Mouse (Mus musculus) kidney, adult 2 months (tissue): Measurements from ENCODE around the gene Islr. TPM values are rescaled to one million over a fixed set of nuclear protein-coding genes. Genes with fewer than 3 reads are reported as not detected.
A peak's percentile ranks its signal among the peaks of the same experiment; 100 is the strongest.

ENCODE experiments used
- DNase-seq: peaks from one replicate; pipeline ENCODE4 v3.0.0; 2021
- H3K27ac ChIP-seq: fragments of 200-500 bp; 2 replicates; pipeline ENCODE4 v1.5.1; 2012; ENCODE audit warnings: low read depth, low read length, control low read depth, inconsistent platforms; ENCODE audit not compliant: insufficient read depth
- H3K27me3 ChIP-seq: fragments of 200-500 bp; replicated peaks from 2 replicates; pipeline ENCODE4 v1.6.1; 2012; ENCODE audit warnings: mild to moderate bottlenecking, moderate library complexity, low read length, inconsistent platforms; ENCODE audit not compliant: control insufficient read depth, insufficient read depth
- H3K36me3 ChIP-seq: fragments of 200-500 bp; 2 replicates; pipeline ENCODE4 v1.6.1; 2012; ENCODE audit warnings: mild to moderate bottlenecking, moderate library complexity, low read length, inconsistent platforms; ENCODE audit not compliant: control insufficient read depth, insufficient read depth
- H3K4me1 ChIP-seq: fragments of 200-500 bp; 2 replicates; pipeline ENCODE4 v1.6.1; 2011; ENCODE audit warnings: low read length; ENCODE audit not compliant: control insufficient read depth, insufficient read depth
- H3K4me3 ChIP-seq: fragments of 200-500 bp; 2 replicates; pipeline ENCODE4 v1.5.1; 2011; ENCODE audit warnings: mild to moderate bottlenecking, low read depth, low read length, control low read depth; ENCODE audit not compliant: insufficient read depth
- CTCF ChIP-seq: fragments of 200-500 bp; conservative IDR thresholded peaks from 2 replicates; pipeline ENCODE4 v1.5.1; 2011; ENCODE audit warnings: low read depth, mild to moderate bottlenecking, control low read depth, low read length, moderate library complexity, mixed read lengths; ENCODE audit not compliant: insufficient read depth, insufficient read length
- POLR2A ChIP-seq: fragments of 200-500 bp; IDR thresholded peaks from one replicate; pipeline ENCODE4 v1.6.1; 2011; ENCODE audit warnings: low read depth, low read length, control low read depth
- WGBS: fragments of 180-500 bp; shearing (Covaris S2); methylation state at CpG from one replicate; pipeline ENCODE4 v1.1.7; 2018; 5-methylcytosine and 5-hydroxymethylcytosine counted together
- polyA plus RNA-seq: library from polyadenylated mRNA; depleted of rRNA; stranded (reverse); fragments of >200 nt; gene quantifications from 2 replicates; pipeline ENCODE4 v1.2.3, GENCODE M21; 2012

The Islr gene
- polyA plus RNA-seq, 1 experiment = 32.0 TPM

GRCm38 (mm10) chr9:58199381-58200269 is 4.5 kb downstream of the Islr start:
- no peak overlapping the region for H3K27ac ChIP-seq
- WGBS = 8% methylated on average over 41 of the region's 41 CpGs
- peak; percentile 43 for DNase-seq
- no peaks in the 10 kb centered on the region for H3K36me3 ChIP-seq
- H3K4me1 ChIP-seq = peaks cover 3% of the 10 kb centered on the region; the same call in 1 of the 2 replicates
- TF ChIP-seq POLR2A = no peak
- no peak for TF ChIP-seq CTCF
- peaks cover 3% of the 10 kb centered on the region for H3K27me3 ChIP-seq
- no peak overlapping the region for H3K4me3 ChIP-seq

- no peak for DNase-seq
- Histone ChIP-seq H3K4me1 (peaks cover 3% of the 10 kb centered on the region; the same call in 1 of the 2 replicates), H3K4me3 (no peak overlapping the region), H3K27ac (no peak overlapping the region), H3K27me3 (peaks cover 3% of the 10 kb centered on the region), H3K36me3 (no peaks in the 10 kb centered on the region)
- 7% methylated on average over 38 of the region's 38 CpGs for WGBS
- TF ChIP-seq POLR2A (no peak), CTCF (no peak)
Measured at GRCm38 (mm10) chr9:58198801-58199371, 5.2 kb downstream of the Islr start.

- WGBS = 3% methylated on average over 58 of the region's 58 CpGs
- Histone ChIP-seq H3K27me3 (peaks cover 3% of the 10 kb centered on the region), H3K36me3 (no peaks in the 10 kb centered on the region), H3K27ac (no peak overlapping the region), H3K4me3 (no peak overlapping the region), H3K4me1 (peaks cover 3% of the 10 kb centered on the region; the same call in 1 of the 2 replicates)
- TF ChIP-seq CTCF = peak; percentile 71
- TF ChIP-seq POLR2A = no peak
- peak; percentile 57 for DNase-seq
Measured at GRCm38 (mm10) chr9:58197781-58198701, 6.1 kb downstream of the Islr start.

GRCm38 (mm10) chr9:58196610-58197567 is 7.2 kb downstream of the Islr start:
- Histone ChIP-seq H3K36me3 (no peaks in the 10 kb centered on the region), H3K4me3 (no peak overlapping the region), H3K4me1 (peaks cover 3% of the 10 kb centered on the region; the same call in 1 of the 2 replicates), H3K27ac (no peak overlapping the region), H3K27me3 (peaks cover 3% of the 10 kb centered on the region)
- WGBS = 18% methylated on average over 46 of the region's 46 CpGs
- DNase-seq = no peak
- TF ChIP-seq CTCF = no peak
- TF ChIP-seq POLR2A = no peak

- no peak for DNase-seq
- H3K27ac ChIP-seq = no peak overlapping the region
- no peak for TF ChIP-seq POLR2A
- TF ChIP-seq CTCF = no peak
- H3K36me3 ChIP-seq = no peaks in the 10 kb centered on the region
- H3K4me1 ChIP-seq = peaks cover 3% of the 10 kb centered on the region; the same call in 1 of the 2 replicates
- peaks cover 3% of the 10 kb centered on the region for H3K27me3 ChIP-seq
- 15% methylated on average over 14 of the region's 14 CpGs for WGBS
- no peak overlapping the region for H3K4me3 ChIP-seq
Measured at GRCm38 (mm10) chr9:58196141-58196540, 8.0 kb downstream of the Islr start.

- DNase-seq = no peak
- no peak overlapping the region for H3K4me3 ChIP-seq
- peaks cover 3% of the 10 kb centered on the region for H3K27me3 ChIP-seq
- 47% methylated on average over 1 of the region's 1 CpGs for WGBS
- H3K27ac ChIP-seq = no peak overlapping the region
- H3K36me3 ChIP-seq = no peaks in the 10 kb centered on the region
- no peak for TF ChIP-seq CTCF
- no peak for TF ChIP-seq POLR2A
- H3K4me1 ChIP-seq = peaks cover 3% of the 10 kb centered on the region; the same call in 1 of the 2 replicates
Measured at GRCm38 (mm10) chr9:58195671-58196070, 8.4 kb downstream of the Islr start.
